Mouse (Mus musculus) cortical plate, adult 2 months (tissue): ENCODE data around the gene Gpr62.

Experiments used
- CTCF ChIP-seq: fragments of 200-500 bp; IDR thresholded peaks from 2 replicates; pipeline ENCODE4 v1.5.1; 2011; ENCODE audit warnings: mild to moderate bottlenecking, control low read depth, low read length; ENCODE audit not compliant: insufficient read depth; ENCODE audit errors: extremely low read depth
- POLR2A ChIP-seq: fragments of 200-500 bp; IDR thresholded peaks from 2 replicates; pipeline ENCODE4 v1.6.1; 2011; ENCODE audit warnings: mild to moderate bottlenecking, low read length, control low read depth; ENCODE audit not compliant: insufficient read depth; ENCODE audit errors: extremely low read depth

DNA sequence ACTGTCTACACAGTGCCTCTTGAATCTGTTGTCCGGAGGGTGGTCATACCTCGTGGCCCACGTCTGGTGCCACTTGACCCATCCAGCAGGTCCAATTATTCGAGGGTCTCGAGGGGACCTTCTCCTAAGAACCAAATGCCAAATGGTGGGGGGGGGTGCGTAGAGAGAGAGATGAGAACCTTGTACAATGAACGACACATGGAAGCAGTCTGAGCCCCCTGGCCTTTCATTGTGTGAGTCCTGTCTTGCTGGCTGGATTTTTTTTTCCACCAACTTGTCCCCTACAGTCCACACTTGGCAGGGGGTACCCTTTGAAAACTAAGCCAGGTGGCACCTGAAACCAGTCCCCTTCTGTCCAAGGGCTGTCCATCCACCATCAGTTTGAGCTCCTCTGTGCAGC is 2.0 kb upstream of the Gpr62 start:
- TF ChIP-seq CTCF (no peak), POLR2A (no peak)
